Mouse (Mus musculus) right cerebral cortex, postnatal 14 days (tissue): Measurements from ENCODE around the gene Stpg2.
A peak's percentile ranks its signal among the peaks of the same experiment; 100 is the strongest.
"Not testable (repeated sequence)": the region's sequence is repeated elsewhere in the genome, so short reads cannot be mapped to it uniquely, and the experiment has no call there.

Experiments
- DNase-seq: peaks from one replicate; pipeline ENCODE4 v3.0.0; 2022

Gene Stpg2

DNA sequence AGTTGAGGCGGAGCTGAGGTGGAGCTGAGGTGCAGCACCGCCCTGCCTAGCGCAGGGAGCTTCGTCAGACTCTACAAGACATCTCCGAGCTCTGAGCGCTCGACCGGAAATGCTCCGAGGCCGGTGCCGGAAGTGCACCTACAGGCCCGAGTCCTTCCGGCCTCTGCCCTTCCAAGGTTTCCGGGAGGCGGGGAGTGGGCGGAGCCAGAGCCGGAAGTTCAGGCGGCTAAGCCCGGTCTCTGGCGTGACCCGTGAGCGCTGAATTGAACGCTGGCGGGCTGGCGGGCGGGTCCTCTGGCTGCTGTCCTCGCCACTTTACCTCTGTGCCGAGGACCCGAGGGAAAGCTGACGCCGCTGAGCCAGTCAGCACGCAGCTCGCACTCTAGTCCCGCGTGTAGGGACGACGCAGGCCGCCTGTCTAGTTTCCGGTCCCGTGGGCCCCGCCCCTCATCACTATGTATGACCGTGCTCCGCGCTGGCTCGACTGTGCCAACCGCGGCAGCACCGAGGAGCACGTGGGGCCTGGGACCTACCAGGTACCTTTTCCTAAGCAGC is at the start of gene Stpg2:
Gene Stpg2, plus strand, starts transcription at position 251 of the 555 bp plus-strand sequence.
- DNase-seq: peak; percentile 92

DNA sequence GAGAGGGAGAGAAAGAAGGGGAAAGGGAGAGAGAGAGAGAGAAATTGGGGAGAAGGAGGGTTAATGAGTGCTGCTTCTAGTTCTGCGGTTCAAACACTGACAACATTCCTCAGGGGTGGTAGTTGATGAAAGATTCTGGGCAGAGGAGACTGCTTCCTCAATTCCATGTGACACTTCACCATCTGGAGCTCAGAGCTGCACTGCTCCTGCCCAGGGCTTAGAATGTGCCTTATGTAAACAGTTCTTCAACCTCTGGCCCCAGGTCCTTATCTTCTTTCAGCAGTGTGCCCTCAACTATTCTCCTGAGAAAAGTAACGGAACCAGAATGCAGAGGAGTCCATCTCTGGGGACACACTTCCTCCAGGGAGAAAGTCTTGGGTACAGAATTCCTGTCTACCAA is 43.3 kb upstream of the Stpg2 start:
- no peak for DNase-seq

DNA sequence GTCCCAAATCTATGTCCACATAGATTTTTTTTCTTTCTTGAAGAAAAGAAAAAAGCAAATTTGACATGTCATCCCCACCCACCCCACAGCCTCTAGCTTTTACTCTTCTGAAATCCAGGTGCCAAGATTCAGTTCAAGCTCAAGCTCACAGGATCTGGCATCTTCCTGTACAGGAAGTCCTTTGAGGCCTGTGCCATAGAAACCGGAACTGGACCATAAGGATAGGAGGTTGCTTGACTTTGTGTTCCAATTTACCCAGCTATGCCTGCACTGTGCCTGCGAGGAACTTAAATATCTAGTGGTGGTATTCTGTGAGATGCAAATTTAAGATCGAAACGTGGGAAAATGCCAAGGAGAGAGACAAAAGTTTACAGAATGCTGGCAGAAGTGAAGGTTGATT is 42.8 kb upstream of the Stpg2 start:
- DNase-seq: no peak

DNA sequence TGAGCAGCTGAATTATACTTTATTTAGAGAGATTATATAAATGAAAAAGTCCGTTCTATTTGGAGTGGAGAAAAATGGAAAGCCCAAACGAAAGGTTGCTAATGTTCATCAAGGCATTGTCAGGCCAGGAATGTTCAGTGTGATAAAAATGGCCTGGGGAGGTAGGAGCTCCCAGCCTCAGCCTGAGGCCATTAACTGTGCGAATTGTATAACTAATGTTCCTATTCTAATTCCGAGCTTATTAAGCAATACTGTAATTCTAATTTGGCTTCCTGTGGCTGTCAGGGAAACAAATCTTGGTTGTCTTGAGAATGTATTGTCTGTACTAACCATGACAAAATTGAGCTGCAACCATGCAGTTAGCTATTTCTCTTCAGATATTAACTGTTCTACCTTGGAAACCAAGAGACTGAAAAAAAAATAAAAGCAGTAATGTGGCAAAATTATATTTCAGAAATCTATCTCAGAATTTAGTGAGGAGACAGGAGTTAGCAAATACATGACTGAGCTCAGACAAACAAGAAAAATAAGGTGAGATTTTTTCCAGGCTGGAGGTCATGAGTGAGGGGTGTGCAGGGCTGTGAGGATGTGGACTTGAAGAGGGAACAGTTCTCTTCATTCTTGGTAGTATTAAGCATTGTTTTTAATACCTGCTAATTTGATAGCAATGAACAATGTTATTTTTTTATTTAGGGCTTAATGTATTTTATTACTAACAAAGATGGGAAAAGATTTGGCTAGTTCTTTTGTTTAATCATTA is 36.8 kb upstream of the Stpg2 start:
- no peak for DNase-seq

DNA sequence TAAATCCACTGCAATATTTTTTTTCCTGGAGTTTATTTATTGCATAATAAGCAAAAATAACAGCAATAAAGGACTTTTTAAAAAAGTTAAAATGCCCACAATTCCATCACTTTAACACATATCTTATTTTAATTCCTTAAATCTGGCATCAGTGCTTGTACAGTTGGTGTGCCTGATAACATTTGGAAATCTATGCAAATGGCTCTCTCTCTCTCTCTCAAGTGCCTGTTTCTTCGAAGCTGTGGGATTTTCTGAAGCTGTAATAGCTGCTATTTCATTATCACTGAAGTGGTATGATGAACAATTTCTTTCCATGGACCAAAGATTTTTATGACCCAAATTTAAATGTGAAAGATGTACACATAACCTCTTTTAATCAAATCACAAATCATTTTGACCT is 35.8 kb upstream of the Stpg2 start:
- no peak for DNase-seq

DNA sequence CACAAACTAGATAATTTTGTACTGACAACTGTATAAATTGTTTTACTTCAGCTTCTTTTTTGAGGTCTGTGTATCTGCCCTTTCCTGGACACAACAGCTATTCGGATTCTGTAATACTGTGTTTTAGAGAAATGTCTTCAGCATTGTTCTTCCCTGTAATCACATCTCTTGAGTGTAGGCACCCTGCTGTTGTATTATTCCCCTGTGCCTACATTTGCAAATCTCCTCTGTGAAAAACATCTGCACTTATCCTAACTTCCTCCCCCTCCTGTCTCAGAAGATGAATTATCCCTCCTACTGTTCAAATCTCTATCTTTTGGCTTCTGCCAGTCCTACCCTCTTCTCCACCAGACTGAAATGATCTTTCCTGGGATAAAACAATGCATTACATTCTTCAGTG is 28.6 kb upstream of the Stpg2 start:
- DNase-seq: no peak

DNA sequence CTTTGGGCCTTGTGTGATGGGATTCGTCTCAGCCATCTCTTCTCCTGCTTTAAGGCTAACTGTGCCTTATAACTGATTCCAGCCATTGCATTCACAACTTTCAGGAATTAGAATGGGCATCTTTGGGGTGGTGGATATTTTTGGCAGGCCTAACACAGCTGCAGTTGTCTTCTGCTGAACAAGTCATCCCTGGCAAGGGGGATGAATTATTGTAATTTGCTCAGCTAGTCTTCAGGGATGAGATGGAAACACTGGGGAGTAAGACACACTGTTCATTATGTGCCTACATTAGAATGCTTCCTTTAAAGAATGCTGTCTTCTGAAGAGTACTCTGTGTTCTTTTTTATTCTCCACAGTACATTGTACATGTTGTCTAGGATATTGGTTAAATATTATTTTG is 14.0 kb upstream of the Stpg2 start:
- DNase-seq: no peak

DNA sequence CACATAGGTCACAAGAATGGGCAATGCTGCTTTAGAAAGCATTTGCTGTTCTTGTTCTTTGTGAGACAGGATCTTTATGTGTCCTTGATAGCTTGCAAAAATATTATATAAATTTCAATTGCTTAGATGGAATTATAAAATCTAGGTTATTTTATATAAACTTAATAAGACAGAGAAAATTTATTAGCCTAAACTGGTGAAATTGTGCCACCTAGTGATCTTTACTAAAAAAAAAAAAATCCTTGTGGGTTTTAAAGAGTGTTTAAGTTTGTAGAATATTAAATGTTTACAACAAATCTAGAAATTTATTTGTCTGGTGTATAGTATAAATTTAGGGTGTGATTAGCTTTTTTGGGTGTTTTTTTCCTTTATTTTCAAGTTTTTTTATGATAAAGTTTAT is 11.6 kb upstream of the Stpg2 start:
- DNase-seq: no peak

DNA sequence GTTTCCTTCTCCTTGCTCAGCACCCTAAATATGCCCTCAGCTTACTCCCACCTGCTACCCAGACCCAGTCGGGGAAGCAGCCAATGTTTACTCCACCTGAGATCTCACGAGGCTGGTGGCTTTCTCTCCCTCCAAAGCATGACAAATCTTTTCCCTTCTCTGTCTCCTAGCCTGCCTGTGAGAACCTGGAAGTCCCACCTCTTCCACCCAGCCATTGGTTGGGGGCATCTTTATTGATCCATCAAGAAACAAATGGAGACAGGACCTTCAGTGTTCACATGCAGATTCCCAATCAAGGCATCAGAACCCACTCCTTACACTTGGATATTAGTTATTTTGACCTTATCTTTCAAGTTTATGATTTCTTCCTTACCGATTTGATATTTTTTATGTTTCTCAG is 7.1 kb upstream of the Stpg2 start:
- DNase-seq: no peak

DNA sequence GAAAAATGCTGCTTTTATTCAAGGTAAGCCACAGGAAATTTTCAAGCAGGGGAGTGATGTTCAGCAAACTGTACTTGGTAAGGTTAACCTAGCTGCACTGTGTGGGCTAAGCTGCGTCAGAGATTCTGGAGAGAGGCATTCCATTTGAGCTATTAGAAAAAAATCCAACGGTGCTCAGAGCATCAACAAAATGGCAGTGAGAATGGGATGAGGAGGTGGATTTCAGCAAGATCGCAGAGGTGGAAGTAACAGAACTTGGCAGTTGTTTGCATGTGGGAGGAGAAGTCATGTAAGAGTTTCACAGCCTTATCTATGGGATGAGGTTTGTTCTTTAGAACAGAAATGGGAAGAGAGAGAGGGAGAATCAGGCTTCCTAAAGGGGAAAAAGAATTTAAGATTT is 5.2 kb upstream of the Stpg2 start:
- no peak for DNase-seq

DNA sequence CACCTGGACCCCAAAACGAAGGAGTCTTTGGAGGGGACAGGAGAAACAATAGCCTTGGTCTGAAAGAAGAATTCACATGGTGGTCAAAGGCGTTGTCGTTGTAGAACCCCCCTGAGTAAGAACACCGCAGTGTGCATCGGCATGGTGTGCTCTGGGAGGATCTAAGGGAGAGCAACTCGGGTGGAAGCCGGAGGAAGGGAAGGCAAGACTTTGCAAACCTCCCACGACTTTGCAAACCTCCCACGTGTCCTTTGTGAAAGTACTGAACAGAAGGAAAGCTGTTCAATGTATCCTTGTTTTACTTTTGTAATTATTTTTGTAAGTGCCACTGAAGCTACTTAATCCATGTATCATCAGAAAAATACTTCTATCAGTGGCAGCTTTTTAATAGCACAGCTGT is 11.5 kb downstream of the Stpg2 start:
- no peak for DNase-seq

DNA sequence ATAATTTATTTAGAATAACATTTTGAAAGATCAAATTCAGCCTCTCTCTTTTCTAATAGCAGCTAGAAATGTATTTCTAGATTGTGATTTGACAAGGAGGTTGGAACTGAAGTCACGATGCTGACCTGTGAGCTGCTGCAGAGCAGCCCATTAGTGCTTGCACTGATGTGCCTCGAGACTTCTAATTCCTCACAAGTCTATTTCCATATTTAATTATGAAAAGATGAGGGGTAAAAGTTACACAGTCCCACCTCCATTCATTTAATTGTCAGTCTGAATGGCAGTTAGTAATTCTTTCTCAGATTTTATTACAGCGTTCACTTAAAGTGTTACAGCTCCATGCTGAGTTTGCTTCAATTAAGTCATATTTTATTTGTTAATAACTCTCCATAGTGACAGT is 19.6 kb downstream of the Stpg2 start:
- no peak for DNase-seq

DNA sequence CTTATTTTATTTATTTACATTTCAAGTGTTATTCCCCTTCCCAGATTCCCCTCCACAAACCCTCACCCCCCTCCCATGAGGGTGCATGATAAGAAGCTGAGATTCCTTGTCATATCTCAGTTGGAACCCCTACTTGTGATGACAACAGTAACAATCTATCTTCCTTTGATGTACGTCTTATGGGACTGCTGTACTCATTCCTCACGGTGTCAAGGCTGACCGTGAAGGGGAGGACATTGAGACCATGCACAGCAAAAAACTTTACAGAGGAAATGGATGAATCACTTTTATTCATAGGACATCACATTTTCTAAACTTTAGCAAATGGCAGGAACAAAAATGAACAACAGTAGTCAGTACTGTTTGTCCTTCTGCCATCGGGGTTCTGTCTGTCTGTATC is 21.3 kb downstream of the Stpg2 start:
- DNase-seq: no peak

DNA sequence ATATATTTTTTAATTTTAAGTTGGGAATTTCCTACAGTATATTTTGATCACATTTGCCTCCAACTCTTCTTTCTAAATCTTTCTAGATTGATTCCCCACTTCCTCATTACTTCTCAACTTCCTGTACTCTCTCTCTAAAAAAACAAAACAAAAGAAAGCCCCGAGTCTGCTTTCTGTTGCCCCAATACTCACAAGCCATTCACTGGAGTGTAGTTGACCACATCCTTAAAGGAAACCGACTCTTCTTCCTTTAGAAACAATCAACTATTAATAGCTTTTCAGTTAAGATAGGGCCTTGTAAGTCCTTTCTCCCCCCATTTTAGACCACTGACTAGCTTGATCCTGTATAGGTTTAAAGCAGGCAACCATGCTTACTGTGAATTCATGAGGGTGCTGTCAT is 39.7 kb downstream of the Stpg2 start:
- DNase-seq: no peak

DNA sequence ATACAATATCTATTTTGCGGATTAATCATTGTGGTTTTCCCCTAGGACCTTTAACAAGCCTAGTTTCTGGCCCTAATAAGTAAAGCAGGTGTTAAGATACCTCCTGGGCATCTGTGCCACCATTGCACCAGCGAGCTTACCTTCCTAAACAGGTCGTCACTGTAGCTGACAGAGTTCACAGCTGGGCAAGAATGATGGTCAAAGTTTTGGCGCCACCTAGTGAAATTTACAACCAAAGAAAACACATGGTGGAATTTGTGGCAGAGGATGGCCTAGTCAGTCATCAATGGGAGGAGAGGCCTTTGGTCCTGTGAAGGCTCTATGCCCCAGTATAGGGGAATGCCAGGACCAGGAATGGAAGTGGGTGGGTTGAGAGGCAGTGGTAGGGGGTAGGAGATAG is 41.0 kb downstream of the Stpg2 start:
- DNase-seq: no peak

DNA sequence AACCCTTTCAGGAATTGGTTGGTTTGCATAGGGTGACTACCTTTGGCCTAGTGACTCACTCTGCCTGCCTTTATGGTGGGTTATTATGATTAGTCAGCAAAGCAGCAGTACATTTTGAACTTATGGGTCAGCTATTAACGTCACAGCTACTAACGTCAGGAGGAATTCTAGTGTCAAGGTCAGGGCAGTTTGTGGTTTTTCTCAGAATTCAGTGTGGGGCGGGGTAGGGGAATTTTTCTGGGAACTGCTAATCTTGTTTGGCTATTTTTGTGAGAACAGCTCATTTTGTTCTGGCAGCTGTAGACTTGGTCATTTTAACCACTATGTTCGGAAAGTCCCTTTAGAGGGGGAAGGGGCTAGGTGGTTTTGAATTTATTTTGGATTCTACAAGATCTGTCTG is 56.9 kb downstream of the Stpg2 start:
- not testable (repeated sequence) for DNase-seq

DNA sequence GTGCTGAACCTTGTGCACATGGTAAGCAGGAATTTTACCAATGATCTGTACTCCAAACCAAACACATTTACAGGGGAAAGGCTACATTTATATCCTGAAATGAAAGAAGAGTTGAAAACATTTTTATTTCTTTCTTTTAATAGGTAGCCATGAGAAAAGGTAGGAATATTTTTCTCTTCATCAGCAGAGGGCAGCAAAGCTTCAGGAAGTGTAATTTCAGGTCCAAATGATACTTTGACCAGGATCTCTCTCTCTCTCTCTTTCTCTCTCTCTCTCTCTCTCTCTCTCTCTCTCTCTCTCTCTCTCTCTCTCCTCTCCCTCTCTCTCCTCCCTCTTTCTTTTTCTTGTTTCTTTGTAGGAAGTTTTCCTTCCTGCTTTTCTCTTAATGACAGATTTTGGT is 92.4 kb downstream of the Stpg2 start:
- no peak for DNase-seq

DNA sequence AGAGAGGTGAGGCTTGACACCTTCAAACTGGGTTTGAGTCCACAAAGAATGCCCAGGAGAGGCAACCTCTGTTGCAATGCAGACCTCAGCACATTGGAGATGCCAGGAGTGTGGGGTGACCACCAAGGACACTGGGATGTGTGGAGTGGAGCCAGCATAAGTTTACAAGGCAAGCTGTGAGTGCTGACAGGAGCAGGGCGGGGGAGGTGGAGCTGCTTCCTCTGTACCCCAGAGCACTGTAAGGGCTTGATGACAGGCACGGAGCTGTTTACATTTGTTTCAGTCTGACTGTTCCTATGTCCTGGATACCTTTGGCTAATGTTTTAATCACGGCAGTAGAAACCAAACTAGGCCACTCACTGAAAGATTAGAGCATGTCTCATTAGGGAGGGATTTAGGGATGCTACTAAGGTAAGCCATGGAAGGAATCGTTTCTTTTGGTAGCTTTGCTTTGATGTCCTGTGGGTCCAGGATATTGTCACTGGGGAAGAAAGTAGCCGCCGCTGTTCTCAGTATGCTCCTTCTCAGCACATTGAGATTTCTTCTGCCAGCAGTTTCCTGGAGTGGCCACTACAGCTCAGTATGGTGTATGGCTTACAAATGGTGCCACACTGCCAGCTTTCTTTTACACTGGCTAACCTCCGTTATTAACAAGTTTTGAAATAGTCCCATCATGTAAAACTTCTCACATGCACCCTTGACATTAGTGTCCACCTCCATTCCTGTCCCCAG is 102.8 kb downstream of the Stpg2 start:
- DNase-seq: no peak

DNA sequence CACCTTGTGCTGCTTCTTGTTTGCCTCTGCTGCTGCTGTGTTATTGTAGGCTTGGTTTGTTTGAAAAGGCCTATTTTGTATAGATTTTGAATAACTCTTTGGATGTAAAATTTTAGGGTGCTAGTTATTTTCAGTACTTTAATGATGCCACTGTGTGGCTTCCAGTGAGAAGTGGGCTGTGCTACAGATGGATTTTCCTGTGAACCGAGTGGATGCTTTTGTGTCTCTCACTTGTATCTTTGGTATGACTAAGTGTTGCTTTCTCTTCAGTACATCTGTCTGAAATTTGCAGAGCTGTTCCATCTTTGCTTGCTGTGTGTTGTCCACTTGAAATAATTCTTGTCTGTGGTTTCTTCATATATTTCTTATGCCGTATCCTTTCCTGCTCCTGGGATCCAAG is 106.2 kb downstream of the Stpg2 start:
- no peak for DNase-seq

DNA sequence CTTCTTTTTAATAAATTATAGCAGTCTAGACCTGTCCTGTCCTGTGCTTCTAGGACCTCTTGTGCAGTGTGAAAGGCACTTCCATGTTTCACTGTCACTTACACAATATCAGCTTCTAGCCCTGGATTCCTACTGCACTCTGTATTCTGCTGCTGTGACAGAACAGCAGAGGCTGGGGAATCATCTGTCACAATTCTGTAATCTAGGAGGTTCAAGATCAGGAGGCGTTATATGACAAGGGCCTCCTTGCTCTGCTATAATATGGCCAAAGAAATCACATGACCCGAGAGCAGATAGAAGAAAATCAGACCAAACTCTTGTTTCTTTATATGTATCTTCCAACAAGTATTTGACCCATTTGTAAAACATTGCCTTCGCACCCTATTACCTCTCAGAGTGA is 175.0 kb downstream of the Stpg2 start:
- no peak for DNase-seq

DNA sequence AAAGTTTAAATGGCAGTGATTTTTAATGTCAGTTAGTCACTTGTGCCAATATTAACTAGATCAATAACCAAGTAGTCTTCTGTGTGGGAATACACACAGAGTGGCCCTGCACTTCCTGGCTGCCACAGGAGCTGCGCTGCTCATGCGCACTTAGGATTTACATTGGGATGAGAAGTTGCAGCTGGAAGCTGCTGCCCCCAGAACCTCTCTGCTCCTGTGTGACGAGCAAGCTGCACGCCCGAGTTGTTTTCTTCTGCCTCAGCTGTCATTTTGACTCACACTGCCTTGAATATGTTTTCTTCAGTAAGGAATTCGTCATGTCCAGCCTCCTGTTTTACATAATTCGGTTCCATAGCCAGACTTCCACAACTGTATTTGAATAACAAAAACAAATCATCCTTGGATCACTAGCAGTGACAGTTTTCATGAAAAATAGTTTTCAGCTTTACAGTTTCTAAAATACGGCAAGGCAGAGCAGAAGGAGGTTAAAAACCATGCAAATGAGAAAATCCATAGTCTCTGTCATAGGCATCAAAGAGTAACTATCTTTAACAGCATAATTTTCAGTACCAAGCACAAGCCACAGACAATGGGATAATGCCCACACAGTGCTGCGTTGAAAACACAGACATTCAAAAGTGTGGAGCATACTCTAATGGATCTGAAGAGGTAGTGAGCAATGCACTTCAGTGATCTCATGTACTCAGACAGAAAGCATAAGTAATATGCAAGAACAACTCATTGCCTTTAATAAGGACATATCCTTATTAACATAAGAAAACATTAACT is 191.8 kb downstream of the Stpg2 start:
- no peak for DNase-seq

DNA sequence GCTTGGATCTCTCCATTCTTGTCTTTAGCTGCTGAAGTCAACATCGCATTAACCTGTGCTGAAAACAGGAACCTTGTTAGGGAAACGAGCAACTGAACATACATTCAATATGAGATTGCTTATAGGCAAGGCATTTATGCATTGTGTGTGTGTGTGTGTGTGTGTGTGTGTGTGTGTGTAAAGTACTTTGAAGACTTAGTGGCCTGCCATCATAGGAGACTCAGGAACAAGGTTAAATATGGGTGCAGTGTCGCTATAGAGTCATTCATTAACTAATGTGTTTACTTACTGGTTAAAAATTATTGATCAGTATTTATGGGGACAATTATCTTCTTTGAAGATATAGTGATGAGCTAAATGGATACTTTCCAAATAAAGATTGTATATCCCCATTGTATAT is 199.2 kb downstream of the Stpg2 start:
- DNase-seq: no peak

DNA sequence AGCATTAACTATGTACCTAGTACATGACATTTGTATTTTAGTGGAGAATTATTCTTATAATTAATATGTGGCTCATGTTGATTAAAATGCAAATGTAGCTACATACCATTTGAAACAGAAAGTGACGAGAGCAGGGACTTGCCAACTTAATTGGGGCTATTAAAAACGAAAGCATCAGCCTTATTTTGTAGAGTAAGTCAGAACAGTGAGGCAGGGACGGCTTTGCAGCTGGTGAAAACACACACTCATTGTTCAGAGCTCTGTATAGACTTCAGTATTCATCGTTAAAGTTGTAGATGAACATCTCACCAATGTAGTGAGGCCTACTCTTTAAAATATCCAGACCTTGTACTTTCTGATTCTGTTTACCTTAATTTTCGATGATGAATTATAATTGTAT is 213.6 kb downstream of the Stpg2 start:
- no peak for DNase-seq

DNA sequence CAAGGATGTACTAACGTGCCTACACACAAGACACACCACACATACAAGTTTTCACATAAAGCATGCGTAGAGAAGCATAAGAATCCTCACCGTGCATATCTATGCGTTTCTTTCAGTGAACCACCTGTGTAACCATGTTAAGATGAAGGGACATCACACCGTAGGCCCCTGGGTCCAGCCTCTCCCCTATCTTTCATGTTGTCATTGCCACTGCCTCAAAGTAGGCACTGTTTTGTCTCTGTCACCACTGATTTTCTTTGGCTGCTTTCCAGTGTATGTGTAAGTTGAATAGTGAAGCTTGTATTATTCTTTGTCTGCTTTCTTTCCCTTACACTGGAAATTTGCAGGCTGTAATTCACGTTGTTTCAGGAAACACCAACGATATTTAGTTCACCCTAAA is 236.7 kb downstream of the Stpg2 start:
- DNase-seq: no peak
